Mouse (Mus musculus): ENCODE measurements around the gene Zcchc24.
A peak's percentile ranks its signal among the peaks of the same experiment; 100 is the strongest.
"Not testable (repeated sequence)": the region's sequence is repeated elsewhere in the genome, so short reads cannot be mapped to it uniquely, and the experiment has no call there.

Gene Zcchc24

GRCm38 (mm10) chr14:25768915-25769625 is at the start of gene Zcchc24:
TSS of gene Zcchc24 (minus strand) at chr14:25769039.
- peak; percentile 94 to 97 for DNase-seq

- DNase-seq: peak; percentile 67 to 84
These were observed 47.6 kb upstream of the Zcchc24 start for GRCm38 (mm10) chr14:25816416-25816815.

- DNase-seq: no peak
These were observed 45.3 kb upstream of the Zcchc24 start for GRCm38 (mm10) chr14:25814140-25814539.

- not testable (repeated sequence) for DNase-seq
These were observed 42.2 kb upstream of the Zcchc24 start for GRCm38 (mm10) chr14:25811026-25811425.

- no peak for DNase-seq
These were observed 37.7 kb upstream of the Zcchc24 start for GRCm38 (mm10) chr14:25806561-25806960.

GRCm38 (mm10) chr14:25805871-25806270 is 37.0 kb upstream of the Zcchc24 start:
- peak in 1 of 2 experiments; percentile 26 for DNase-seq

GRCm38 (mm10) chr14:25803246-25803809 is 34.5 kb upstream of the Zcchc24 start:
- no peak for DNase-seq

GRCm38 (mm10) chr14:25802511-25802910 is 33.7 kb upstream of the Zcchc24 start:
- peak in 1 of 2 experiments; percentile 42 for DNase-seq

GRCm38 (mm10) chr14:25800166-25800960 is 31.5 kb upstream of the Zcchc24 start:
- DNase-seq: peak; percentile 86 to 91

GRCm38 (mm10) chr14:25796619-25797018 is 27.8 kb upstream of the Zcchc24 start:
- peak in 1 of 2 experiments; percentile 27 for DNase-seq

- peak; percentile 70 to 84 for DNase-seq
These were observed 26.8 kb upstream of the Zcchc24 start for GRCm38 (mm10) chr14:25795561-25796174.

GRCm38 (mm10) chr14:25795067-25795466 is 26.2 kb upstream of the Zcchc24 start:
- no peak for DNase-seq

GRCm38 (mm10) chr14:25794331-25794730 is 25.5 kb upstream of the Zcchc24 start:
- DNase-seq: no peak

- peak in 1 of 2 experiments; percentile 27 for DNase-seq
These were observed 22.0 kb upstream of the Zcchc24 start for GRCm38 (mm10) chr14:25790768-25791302.

GRCm38 (mm10) chr14:25789946-25790345 is 21.1 kb upstream of the Zcchc24 start:
- DNase-seq: no peak

GRCm38 (mm10) chr14:25789207-25789606 is 20.4 kb upstream of the Zcchc24 start:
- no peak for DNase-seq

GRCm38 (mm10) chr14:25788201-25788600 is 19.4 kb upstream of the Zcchc24 start:
- DNase-seq: no peak

- no peak for DNase-seq
These were observed 18.6 kb upstream of the Zcchc24 start for GRCm38 (mm10) chr14:25787387-25787910.

GRCm38 (mm10) chr14:25786959-25787358 is 18.1 kb upstream of the Zcchc24 start:
- DNase-seq: peak; percentile 75 to 90

GRCm38 (mm10) chr14:25785210-25785609 is 16.4 kb upstream of the Zcchc24 start:
- DNase-seq: no peak

- no peak for DNase-seq
These were observed 14.4 kb upstream of the Zcchc24 start for GRCm38 (mm10) chr14:25783220-25783619.

- no peak for DNase-seq
These were observed 11.8 kb upstream of the Zcchc24 start for GRCm38 (mm10) chr14:25780601-25781000.

- DNase-seq: peak in 1 of 2 experiments; percentile 59
These were observed 7.5 kb upstream of the Zcchc24 start for GRCm38 (mm10) chr14:25776294-25776693.

Data from lung, postnatal 4 days (tissue).